Mouse (Mus musculus): ENCODE measurements around the gene Ccl28. TPM values are rescaled to one million over a fixed set of nuclear protein-coding genes. Genes with fewer than 3 reads are reported as not detected.
A peak's percentile ranks its signal among the peaks of the same experiment; 100 is the strongest.
"Not testable (repeated sequence)": the region's sequence is repeated elsewhere in the genome, so short reads cannot be mapped to it uniquely, and the experiment has no call there.

The Ccl28 gene
- polyA plus RNA-seq, 1 experiment from 2014 or later: 0.23 TPM

- H3K9ac ChIP-seq; H3K27ac ChIP-seq; H3K9me3 ChIP-seq; H3K27me3 ChIP-seq; ATAC-seq (ENCODE audit: low FRiP score, low read depth); H3K36me3 ChIP-seq: not testable (repeated sequence)
- Histone ChIP-seq H3K4me1 (peaks cover 44% of the 10 kb centered on the region), H3K4me3 (peak overlapping the region; percentile 97), H3K4me2 (replicated peaks) (peak overlapping the region; percentile 90)
- 80% methylated on average over 3 of the region's 3 CpGs for WGBS
These were observed 68.3 kb downstream of the Ccl28 start for GRCm38 (mm10) chr13:119691958-119692357.

- Histone ChIP-seq H3K4me2 (replicated peaks) (no peak overlapping the region), H3K27ac (no peak overlapping the region), H3K4me1 (peaks cover 38% of the 10 kb centered on the region), H3K36me3 (peaks cover 20% of the 10 kb centered on the region), H3K4me3 (no peak overlapping the region), H3K27me3 (no peaks in the 10 kb centered on the region), H3K9ac (peak overlapping the region; percentile 31; the same call in 1 of the 2 replicates), H3K9me3 (no peaks in the 10 kb centered on the region)
- no peak for ATAC-seq (ENCODE audit: low FRiP score, low read depth)
- WGBS: 59% methylated on average over 4 of the region's 4 CpGs
These were observed 72.1 kb downstream of the Ccl28 start for GRCm38 (mm10) chr13:119695676-119696075.

GRCm38 (mm10) chr13:119696496-119696895, 72.9 kb downstream of the Ccl28 start:
- Histone ChIP-seq H3K27me3 (no peaks in the 10 kb centered on the region), H3K9me3 (no peaks in the 10 kb centered on the region), H3K9ac (no peak overlapping the region), H3K36me3 (peaks cover 25% of the 10 kb centered on the region), H3K27ac (no peak overlapping the region), H3K4me2 (replicated peaks) (no peak overlapping the region), H3K4me1 (peaks cover 34% of the 10 kb centered on the region), H3K4me3 (no peak overlapping the region)
- WGBS: 77% methylated on average over 1 of the region's 1 CpGs
- ATAC-seq (ENCODE audit: low FRiP score, low read depth): no peak

- H3K4me2 ChIP-seq (replicated peaks): no peak overlapping the region
- H3K4me1 ChIP-seq: peaks cover 16% of the 10 kb centered on the region
- no peaks in the 10 kb centered on the region for H3K27me3 ChIP-seq
- ATAC-seq (ENCODE audit: low FRiP score, low read depth): no peak
- no peak overlapping the region for H3K4me3 ChIP-seq
- peaks cover 40% of the 10 kb centered on the region for H3K36me3 ChIP-seq
- H3K9ac ChIP-seq: no peak overlapping the region
- no peak overlapping the region for H3K27ac ChIP-seq
- WGBS: 92% methylated on average over 4 of the region's 4 CpGs
- no peaks in the 10 kb centered on the region for H3K9me3 ChIP-seq
These were observed 74.8 kb downstream of the Ccl28 start for GRCm38 (mm10) chr13:119698436-119698835.

Other genes with a start within 250 kb of the Ccl28 start
- 94.3 and 100 TPM in 2 replicates for gene Paip1, start 195.2 kb upstream of the Ccl28 start, polyA plus RNA-seq (2015; fragmentation: Nextera tagmentation; extraction: Ambion mirVana)
- gene 4833420G17Rik, start 161.1 kb upstream of the Ccl28 start, polyA plus RNA-seq (2015; fragmentation: Nextera tagmentation; extraction: Ambion mirVana): 85.4 and 87.4 TPM in 2 replicates
- gene Tmem267, start 135.8 kb upstream of the Ccl28 start, polyA plus RNA-seq (2015; fragmentation: Nextera tagmentation; extraction: Ambion mirVana): 1.1 and 2.1 TPM in 2 replicates
- gene 3110070M22Rik, start 135.4 kb upstream of the Ccl28 start, polyA plus RNA-seq (2015; fragmentation: Nextera tagmentation; extraction: Ambion mirVana): 1.7 and 1.8 TPM in 2 replicates
- 146 and 148 TPM in 2 replicates for gene Hmgcs1, start 66.6 kb downstream of the Ccl28 start, polyA plus RNA-seq (2015; fragmentation: Nextera tagmentation; extraction: Ambion mirVana)
- 2.3 and 2.8 TPM in 2 replicates for gene Nim1k, start 132.1 kb downstream of the Ccl28 start, polyA plus RNA-seq (2015; fragmentation: Nextera tagmentation; extraction: Ambion mirVana)
- 41.3 and 42.3 TPM in 2 replicates for gene Zfp131, start 167.1 kb downstream of the Ccl28 start, polyA plus RNA-seq (2015; fragmentation: Nextera tagmentation; extraction: Ambion mirVana)
- gene AF067063, start 206.4 kb downstream of the Ccl28 start, polyA plus RNA-seq (2015; fragmentation: Nextera tagmentation; extraction: Ambion mirVana): not detected in 2 replicates
- gene D13Ertd608e, start 212.2 kb downstream of the Ccl28 start, polyA plus RNA-seq (2015; fragmentation: Nextera tagmentation; extraction: Ambion mirVana): not detected in 2 replicates